Mouse (Mus musculus): Measurements from ENCODE around the gene Foxp1. TPM values are rescaled to one million over a fixed set of nuclear protein-coding genes. Genes with fewer than 3 reads are reported as not detected.

Foxp1 gene
- polyA plus RNA-seq, 1 experiment from 2014 or later, result 70.4 TPM

- peaks cover 6% of the 10 kb centered on the region; the same call in 1 of the 2 replicates for H3K4me1 ChIP-seq (replicated peaks)
- no peak for ATAC-seq
- H3K27me3 ChIP-seq, result no peaks in the 10 kb centered on the region
- no peak overlapping the region for H3K27ac ChIP-seq
- no peak overlapping the region for H3K9ac ChIP-seq (replicated peaks)
- WGBS, result 98% methylated on average over 3 of the region's 3 CpGs
- no peaks in the 10 kb centered on the region for H3K9me3 ChIP-seq
- no peak overlapping the region for H3K4me2 ChIP-seq (replicated peaks)
- H3K36me3 ChIP-seq, result no peaks in the 10 kb centered on the region
- no peak overlapping the region for H3K4me3 ChIP-seq (replicated peaks)
Measured at GRCm38 (mm10) chr6:99220472-99220871, 302.0 kb downstream of the Foxp1 start.

GRCm38 (mm10) chr6:99217846-99218245 lies 304.7 kb downstream of the Foxp1 start:
- no peaks in the 10 kb centered on the region for H3K27me3 ChIP-seq
- 61% methylated on average over 2 of the region's 2 CpGs for WGBS
- no peaks in the 10 kb centered on the region for H3K36me3 ChIP-seq
- no peaks in the 10 kb centered on the region for H3K9me3 ChIP-seq
- ATAC-seq, result no peak
- H3K4me2 ChIP-seq (replicated peaks), result no peak overlapping the region
- H3K4me3 ChIP-seq (replicated peaks), result no peak overlapping the region
- peaks cover 6% of the 10 kb centered on the region; the same call in 1 of the 2 replicates for H3K4me1 ChIP-seq (replicated peaks)
- no peak overlapping the region for H3K27ac ChIP-seq
- no peak overlapping the region for H3K9ac ChIP-seq (replicated peaks)

GRCm38 (mm10) chr6:99217155-99217554 lies 305.4 kb downstream of the Foxp1 start:
- 70% methylated on average over 7 of the region's 7 CpGs for WGBS
- H3K36me3 ChIP-seq, result no peaks in the 10 kb centered on the region

GRCm38 (mm10) chr6:99212461-99212860 lies 310.1 kb downstream of the Foxp1 start:
- H3K36me3 ChIP-seq, result no peaks in the 10 kb centered on the region
- no peaks in the 10 kb centered on the region for H3K27me3 ChIP-seq
- peaks cover 13% of the 10 kb centered on the region for H3K4me1 ChIP-seq (replicated peaks)
- ATAC-seq, result no peak
- H3K9ac ChIP-seq (replicated peaks), result no peak overlapping the region
- no peak overlapping the region for H3K4me3 ChIP-seq (replicated peaks)
- H3K27ac ChIP-seq, result no peak overlapping the region
- H3K4me2 ChIP-seq (replicated peaks), result no peak overlapping the region
- WGBS, result 84% methylated on average over 4 of the region's 4 CpGs
- no peaks in the 10 kb centered on the region for H3K9me3 ChIP-seq

More at GRCm38 (mm10) chr6:99217155-99217554, 305.4 kb downstream of the Foxp1 start:
- H3K9ac ChIP-seq (replicated peaks), result no peak overlapping the region
- no peak overlapping the region for H3K27ac ChIP-seq
- H3K9me3 ChIP-seq, result no peaks in the 10 kb centered on the region
- peaks cover 6% of the 10 kb centered on the region; the same call in 1 of the 2 replicates for H3K4me1 ChIP-seq (replicated peaks)
- H3K4me3 ChIP-seq (replicated peaks), result no peak overlapping the region
- H3K4me2 ChIP-seq (replicated peaks), result no peak overlapping the region
- ATAC-seq, result peak; percentile 53; the same call in 1 of the 2 replicates
- no peaks in the 10 kb centered on the region for H3K27me3 ChIP-seq

GRCm38 (mm10) chr6:99211663-99212333 lies 310.7 kb downstream of the Foxp1 start:
- no peaks in the 10 kb centered on the region for H3K27me3 ChIP-seq
- no peak overlapping the region for H3K4me3 ChIP-seq (replicated peaks)
- H3K4me1 ChIP-seq (replicated peaks), result peaks cover 13% of the 10 kb centered on the region
- no peak overlapping the region for H3K27ac ChIP-seq
- H3K9ac ChIP-seq (replicated peaks), result no peak overlapping the region
- H3K9me3 ChIP-seq, result no peaks in the 10 kb centered on the region
- no peaks in the 10 kb centered on the region for H3K36me3 ChIP-seq
- WGBS, result 82% methylated on average over 5 of the region's 5 CpGs
- H3K4me2 ChIP-seq (replicated peaks), result no peak overlapping the region
- ATAC-seq, result no peak

- H3K4me2 ChIP-seq (replicated peaks), result no peak overlapping the region
- ATAC-seq, result no peak
- H3K4me1 ChIP-seq (replicated peaks), result peaks cover 30% of the 10 kb centered on the region
- H3K4me3 ChIP-seq (replicated peaks), result no peak overlapping the region
- no peaks in the 10 kb centered on the region for H3K27me3 ChIP-seq
- H3K9me3 ChIP-seq, result no peaks in the 10 kb centered on the region
- H3K27ac ChIP-seq, result no peak overlapping the region
- 87% methylated on average over 7 of the region's 7 CpGs for WGBS
- no peaks in the 10 kb centered on the region for H3K36me3 ChIP-seq
- no peak overlapping the region for H3K9ac ChIP-seq (replicated peaks)
Measured at GRCm38 (mm10) chr6:99210161-99210560, 312.4 kb downstream of the Foxp1 start.

GRCm38 (mm10) chr6:99207226-99207885 lies 315.2 kb downstream of the Foxp1 start:
- no peak overlapping the region for H3K4me2 ChIP-seq (replicated peaks)
- ATAC-seq, result no peak
- no peaks in the 10 kb centered on the region for H3K9me3 ChIP-seq
- H3K27ac ChIP-seq, result 0 out of 2 replicates have a peak overlapping the region, but pooled peaks have one; percentile 26
- no peak overlapping the region for H3K4me3 ChIP-seq (replicated peaks)
- H3K9ac ChIP-seq (replicated peaks), result no peak overlapping the region
- peaks cover 56% of the 10 kb centered on the region for H3K4me1 ChIP-seq (replicated peaks)
- no peaks in the 10 kb centered on the region for H3K36me3 ChIP-seq
- H3K27me3 ChIP-seq, result no peaks in the 10 kb centered on the region
- WGBS, result 40% methylated on average over 6 of the region's 6 CpGs

GRCm38 (mm10) chr6:99206437-99206870 lies 316.1 kb downstream of the Foxp1 start:
- Histone ChIP-seq H3K9me3 (no peaks in the 10 kb centered on the region), H3K4me3 (replicated peaks) (no peak overlapping the region), H3K27ac (no peak overlapping the region), H3K27me3 (no peaks in the 10 kb centered on the region), H3K36me3 (no peaks in the 10 kb centered on the region), H3K4me1 (replicated peaks) (peaks cover 63% of the 10 kb centered on the region), H3K4me2 (replicated peaks) (no peak overlapping the region), H3K9ac (replicated peaks) (no peak overlapping the region)
- no peak for ATAC-seq
- WGBS, result 22% methylated on average over 5 of the region's 5 CpGs

GRCm38 (mm10) chr6:99205587-99206436 lies 316.7 kb downstream of the Foxp1 start:
- no peaks in the 10 kb centered on the region for H3K27me3 ChIP-seq
- no peak overlapping the region for H3K9ac ChIP-seq (replicated peaks)
- no peaks in the 10 kb centered on the region for H3K9me3 ChIP-seq
- no peak overlapping the region for H3K4me3 ChIP-seq (replicated peaks)
- no peak for ATAC-seq
- H3K4me2 ChIP-seq (replicated peaks), result no peak overlapping the region
- peaks cover 70% of the 10 kb centered on the region for H3K4me1 ChIP-seq (replicated peaks)
- no peaks in the 10 kb centered on the region for H3K36me3 ChIP-seq
- WGBS, result 24% methylated on average over 13 of the region's 13 CpGs
- no peak overlapping the region for H3K27ac ChIP-seq

- WGBS, result 9% methylated on average over 7 of the region's 7 CpGs
- peak overlapping the region; percentile 49 for H3K4me2 ChIP-seq (replicated peaks)
- no peaks in the 10 kb centered on the region for H3K27me3 ChIP-seq
- no peaks in the 10 kb centered on the region for H3K36me3 ChIP-seq
- H3K27ac ChIP-seq, result no peak overlapping the region
- no peak overlapping the region for H3K9ac ChIP-seq (replicated peaks)
- no peaks in the 10 kb centered on the region for H3K9me3 ChIP-seq
- H3K4me3 ChIP-seq (replicated peaks), result no peak overlapping the region
- ATAC-seq, result no peak
- H3K4me1 ChIP-seq (replicated peaks), result peaks cover 78% of the 10 kb centered on the region
Measured at GRCm38 (mm10) chr6:99204780-99205586, 317.5 kb downstream of the Foxp1 start.

- peaks cover 81% of the 10 kb centered on the region for H3K4me1 ChIP-seq (replicated peaks)
- no peaks in the 10 kb centered on the region for H3K36me3 ChIP-seq
- WGBS, result 0% methylated on average over 14 of the region's 14 CpGs
- no peaks in the 10 kb centered on the region for H3K9me3 ChIP-seq
- no peak overlapping the region for H3K27ac ChIP-seq
- no peak overlapping the region; the same call in 1 of the 2 replicates for H3K4me3 ChIP-seq (replicated peaks)
- H3K4me2 ChIP-seq (replicated peaks), result peak overlapping the region; percentile 49
- no peak overlapping the region for H3K9ac ChIP-seq (replicated peaks)
- peaks cover 1% of the 10 kb centered on the region; the same call in 1 of the 2 replicates for H3K27me3 ChIP-seq
- ATAC-seq, result peak; percentile 37; the same call in 1 of the 2 replicates
Measured at GRCm38 (mm10) chr6:99204052-99204779, 318.3 kb downstream of the Foxp1 start.
